Mouse (Mus musculus) heart, postnatal 0 days (tissue): ENCODE measurements at regions not wholly inside any gene's neighbourhood (a gene's known extent, or its start where the extent isn't known, plus 50 kb on each side); places are given as distances from the start of the nearest gene placed in this dataset.

Experiments used
- CTCF ChIP-seq: IDR thresholded peaks from 2 replicates; pipeline ENCODE4 v1.5.1; 2016; ENCODE audit warnings: antibody characterized with exemption, control low read depth, low read depth
- EP300 ChIP-seq: IDR thresholded peaks from 2 replicates; pipeline ENCODE4 v1.6.1; 2016; ENCODE audit warnings: antibody characterized with exemption, low read depth

- TF ChIP-seq CTCF: no peak
- TF ChIP-seq EP300: no peak
These were observed 88.7 kb downstream of the Cpn2 start for GRCm38 (mm10) chr16:30178596-30178995.
